Mouse (Mus musculus) megakaryocyte, adult 5-6 weeks (primary cell): ENCODE data around the gene Ifna13. TPM values are rescaled to one million over a fixed set of nuclear protein-coding genes. Genes with fewer than 3 reads are reported as not detected.

Experiments used
- ATAC-seq: 2 replicates; pipeline ENCODE4 v1.8.0; 2016; ENCODE audit warnings: mild to moderate bottlenecking, inconsistent platforms; ENCODE audit not compliant: poor library complexity, severe bottlenecking
- total RNA-seq, 2 experiments: library from RNA; stranded (forward) in 1 of 2; stranded (reverse) in 1 of 2; fragments of 153-499, 151-499 nt in 1 of 2; fragments of 221-1000, 200-1000 nt in 1 of 2; gene quantifications; 2 replicates each; pipeline versions ENCODE4 v1.2.3 to v1.2.4; 2015 to 2017

Gene Ifna13
- total RNA-seq (2015), result not detected in 2 replicates
- total RNA-seq (2017), result not detected in 2 replicates

GRCm38 (mm10) chr4:88644359-88644758 lies at the start of gene Ifna13:
Gene Ifna13, minus strand, starts transcription at chr4:88644459.
- no peak for ATAC-seq

DNA sequence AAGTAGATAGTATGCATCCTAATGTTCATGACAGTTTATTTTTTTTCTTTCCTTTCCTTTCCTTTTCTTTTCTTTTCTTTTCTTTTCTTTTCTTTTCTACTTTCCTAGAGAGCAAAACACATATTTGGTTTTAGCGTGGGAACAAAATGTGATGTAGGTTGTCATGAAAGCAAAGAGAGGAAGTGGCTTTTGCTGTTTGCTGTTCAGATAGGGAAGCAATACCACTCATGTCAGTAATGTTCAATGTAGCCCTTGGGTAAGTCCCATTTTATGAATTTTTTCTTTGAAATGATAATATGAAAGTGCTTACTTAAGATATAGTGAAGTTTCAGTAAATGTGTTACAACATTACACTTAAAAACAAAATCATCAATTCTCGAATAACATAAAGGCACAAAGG lies 49.1 kb upstream of the Ifna13 start:
- peak; percentile 77 for ATAC-seq

GRCm38 (mm10) chr4:88692537-88692936 lies 48.3 kb upstream of the Ifna13 start:
- 0 out of 2 replicates have a peak, but pooled peaks have one; percentile 17 for ATAC-seq

DNA sequence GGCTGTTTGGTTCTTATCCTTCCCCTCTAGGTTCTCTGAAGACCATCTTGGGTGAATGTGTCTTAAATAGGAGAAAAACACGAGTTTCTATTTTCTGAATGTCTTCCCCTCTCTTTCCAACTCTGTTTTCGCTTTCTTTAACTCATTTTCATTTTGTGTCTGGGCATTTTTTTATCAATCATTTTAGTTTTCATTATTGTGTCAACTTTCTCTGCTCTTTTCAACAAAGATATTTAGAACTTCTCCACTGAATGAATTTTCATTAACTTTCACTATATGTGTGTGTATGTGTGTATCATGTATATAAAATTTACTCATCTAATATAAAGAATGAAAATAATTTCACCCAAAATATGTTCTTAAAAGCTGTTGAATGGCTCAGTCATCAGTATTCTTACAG lies 47.0 kb upstream of the Ifna13 start, which contains the start of gene Ifnab:
Gene Ifnab, minus strand, starts transcription at position 101 of the 400 bp plus-strand sequence.
- ATAC-seq, result no peak

- ATAC-seq, result no peak
These were observed 39.6 kb upstream of the Ifna13 start, which contains the start of gene Ifna2 for GRCm38 (mm10) chr4:88683812-88684211. Gene Ifna2, minus strand, starts transcription at chr4:88683912.

- ATAC-seq, result no peak
These were observed 37.1 kb upstream of the Ifna13 start for GRCm38 (mm10) chr4:88681353-88681752.

- ATAC-seq, result 0 out of 2 replicates have a peak, but pooled peaks have one; percentile 57
These were observed 36.1 kb upstream of the Ifna13 start for GRCm38 (mm10) chr4:88680362-88680761.

- ATAC-seq, result no peak
These were observed 32.6 kb upstream of the Ifna13 start, which contains the start of gene Ifna16 for GRCm38 (mm10) chr4:88676824-88677223. Gene Ifna16, minus strand, starts transcription at chr4:88676924.

DNA sequence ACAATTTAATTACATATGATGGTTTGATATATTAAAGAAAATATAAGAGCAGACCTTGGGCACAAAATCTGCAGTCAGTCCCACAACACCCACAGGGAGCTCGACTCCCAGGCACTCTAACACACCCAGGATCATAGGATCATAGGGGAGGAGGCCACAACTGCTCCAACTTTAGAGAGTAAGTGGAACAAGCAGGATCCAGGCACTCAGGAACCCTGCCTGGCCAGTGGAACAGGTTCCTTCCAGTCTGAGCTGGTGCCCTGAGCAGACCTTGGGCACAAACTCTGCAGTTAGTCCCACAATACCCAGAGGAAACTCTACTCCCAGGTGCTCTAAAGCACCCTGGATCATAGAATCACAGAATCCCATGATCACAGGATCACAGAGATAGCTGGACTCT lies 11.2 kb upstream of the Ifna13 start:
- no peak for ATAC-seq

GRCm38 (mm10) chr4:88653644-88654043 lies 9.4 kb upstream of the Ifna13 start:
- ATAC-seq, result no peak

DNA sequence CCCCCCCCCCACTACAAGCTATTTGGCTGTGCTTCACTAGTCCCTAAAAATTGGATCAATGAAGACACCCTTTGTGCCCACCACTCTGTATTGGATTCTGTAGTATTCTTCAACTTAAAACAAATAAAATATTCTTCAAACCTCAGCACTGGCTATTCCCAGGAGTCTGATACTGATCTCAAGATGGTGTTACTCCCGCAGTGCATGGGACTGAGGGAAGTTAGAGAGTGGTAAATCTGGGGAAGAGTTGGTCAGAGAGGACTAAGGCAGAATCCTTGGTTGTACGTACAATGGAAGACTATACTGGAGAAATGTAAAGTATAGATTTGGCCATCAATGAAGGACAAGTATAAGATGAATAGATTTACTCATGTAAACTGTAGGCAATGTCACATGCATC lies 1.7 kb downstream of the Ifna13 start:
- no peak for ATAC-seq

DNA sequence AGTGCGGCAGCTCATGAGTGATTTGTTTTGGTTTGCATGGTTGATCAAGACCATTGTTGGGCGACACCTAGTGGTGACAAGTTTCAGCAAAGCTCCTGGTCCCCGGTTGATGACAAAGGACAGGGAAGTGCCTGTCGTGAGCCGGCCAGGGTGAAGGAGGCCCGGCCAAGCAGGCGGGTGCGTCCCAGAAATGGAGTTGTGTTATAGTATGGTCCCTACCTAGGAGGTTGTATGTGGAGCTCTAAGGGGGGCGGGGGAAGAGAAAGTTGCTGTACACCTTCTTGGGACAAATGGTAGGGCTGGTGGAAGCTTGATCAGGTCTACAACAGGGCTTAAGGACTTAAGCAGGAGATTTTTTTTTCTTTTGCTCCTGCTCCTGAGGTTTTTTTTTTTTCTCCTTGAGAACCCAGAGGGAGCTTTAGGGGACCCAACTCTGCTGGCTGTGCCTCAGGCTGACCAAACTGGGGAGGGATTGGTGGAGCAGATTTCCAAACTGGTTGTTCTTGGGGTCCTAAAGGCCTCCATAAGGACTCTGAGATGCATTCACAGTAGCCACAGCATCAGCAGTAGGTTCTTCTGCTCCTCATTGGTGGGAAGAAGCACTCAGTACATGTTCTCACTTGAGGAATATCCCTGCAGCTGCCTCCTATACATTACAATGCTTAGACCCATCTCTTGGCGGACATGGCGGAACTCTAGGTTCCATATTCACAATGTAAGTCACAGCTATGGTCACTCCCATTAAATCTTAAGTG lies 3.0 kb downstream of the Ifna13 start:
- ATAC-seq, result peak; percentile 97

DNA sequence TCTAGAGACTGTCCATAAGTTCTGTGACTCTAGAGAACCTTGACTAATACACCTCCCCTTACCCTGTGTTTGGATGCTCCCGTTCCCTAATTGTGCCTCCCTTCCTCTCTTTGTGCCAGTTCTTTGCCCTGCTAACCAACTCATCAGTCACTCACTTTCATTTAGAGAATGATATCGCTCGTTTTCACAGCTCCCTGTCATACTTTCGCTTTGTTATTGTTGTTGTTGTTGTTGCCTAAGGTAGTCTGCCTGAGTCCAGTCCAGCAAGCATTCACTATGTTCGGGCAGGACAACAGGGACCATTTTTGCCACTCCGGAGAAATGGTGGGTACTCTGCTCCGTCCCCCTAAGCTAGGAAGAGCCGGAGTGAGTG lies 3.6 kb downstream of the Ifna13 start:
- ATAC-seq, result peak; percentile 19

- ATAC-seq, result no peak
These were observed 9.9 kb downstream of the Ifna13 start, which contains the start of gene C87499 for GRCm38 (mm10) chr4:88634311-88634710. Gene C87499, minus strand, starts transcription at chr4:88634411.

DNA sequence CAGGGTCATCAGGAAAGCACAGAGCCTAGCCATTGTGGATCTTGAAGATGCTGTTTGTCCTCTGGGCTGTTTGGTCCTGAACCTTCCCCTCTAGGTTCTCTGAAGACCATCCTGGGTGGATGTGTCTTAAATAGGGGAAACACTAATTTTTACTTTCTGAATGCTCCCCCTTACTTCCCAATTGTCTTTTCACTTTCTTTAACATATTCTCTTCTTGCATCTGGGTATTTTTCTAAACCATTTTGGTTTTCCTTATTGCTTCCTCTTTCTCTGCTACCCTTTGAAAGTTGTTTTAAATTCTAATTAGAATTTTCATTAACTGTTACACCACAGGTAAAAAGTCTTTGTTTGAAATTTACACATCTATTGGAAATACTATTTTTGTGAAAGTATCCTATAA lies 41.0 kb downstream of the Ifna13 start, which contains the start of gene Ifna12:
Gene Ifna12, minus strand, starts transcription at position 101 of the 400 bp plus-strand sequence.
- ATAC-seq, result no peak

Other genes with a start within 250 kb of the Ifna13 start
Only the 30 nearest of the 33 such genes appear.
- gene Ifnb1, start 121.7 kb downstream of the Ifna13 start, total RNA-seq (2015), result not detected in 2 replicates
- gene Ifnb1, start 121.7 kb downstream of the Ifna13 start, total RNA-seq (2017), result not detected in 2 replicates
- gene Ifna15, start 86.2 kb downstream of the Ifna13 start, total RNA-seq (2015), result not detected in 2 replicates
- not detected in 2 replicates for gene Ifna15, start 86.2 kb downstream of the Ifna13 start, total RNA-seq (2017)
- gene Ifna14, start 72.7 kb downstream of the Ifna13 start, total RNA-seq (2015), result not detected in 2 replicates
- not detected in 2 replicates for gene Ifna14, start 72.7 kb downstream of the Ifna13 start, total RNA-seq (2017)
- not detected in 2 replicates for gene Ifna9, start 52.1 kb downstream of the Ifna13 start, total RNA-seq (2015)
- not detected in 2 replicates for gene Ifna9, start 52.1 kb downstream of the Ifna13 start, total RNA-seq (2017)
- not detected in 2 replicates for gene Ifna12, start 41.1 kb downstream of the Ifna13 start, total RNA-seq (2015)
- gene Ifna12, start 41.1 kb downstream of the Ifna13 start, total RNA-seq (2017), result not detected in 2 replicates
- gene C87499, start 10.0 kb downstream of the Ifna13 start, total RNA-seq (2015), result not detected in 2 replicates
- gene C87499, start 10.0 kb downstream of the Ifna13 start, total RNA-seq (2017), result not detected in 2 replicates
- not detected in 2 replicates for gene Ifna16, start 32.5 kb upstream of the Ifna13 start, total RNA-seq (2015)
- not detected in 2 replicates for gene Ifna16, start 32.5 kb upstream of the Ifna13 start, total RNA-seq (2017)
- not detected in 2 replicates for gene Ifna2, start 39.5 kb upstream of the Ifna13 start, total RNA-seq (2015)
- not detected in 2 replicates for gene Ifna2, start 39.5 kb upstream of the Ifna13 start, total RNA-seq (2017)
- gene Ifnab, start 46.9 kb upstream of the Ifna13 start, total RNA-seq (2015), result not detected in 2 replicates
- gene Ifnab, start 46.9 kb upstream of the Ifna13 start, total RNA-seq (2017), result not detected in 2 replicates
- not detected in 2 replicates for gene Gm26566, start 77.3 kb upstream of the Ifna13 start, total RNA-seq (2015)
- 0.55 TPM in 1 of 2 replicates, not detected in the other for gene Gm26566, start 77.3 kb upstream of the Ifna13 start, total RNA-seq (2017)
- gene Klhl9, start 78.0 kb upstream of the Ifna13 start, total RNA-seq (2015), result 56.7 and 61.1 TPM in 2 replicates
- 83.8 and 85.5 TPM in 2 replicates for gene Klhl9, start 78.0 kb upstream of the Ifna13 start, total RNA-seq (2017)
- gene Gm13271, start 110.4 kb upstream of the Ifna13 start, total RNA-seq (2015), result not detected in 2 replicates
- gene Gm13271, start 110.4 kb upstream of the Ifna13 start, total RNA-seq (2017), result not detected in 2 replicates
- gene Gm13283, start 115.7 kb upstream of the Ifna13 start, total RNA-seq (2015), result not detected in 2 replicates
- gene Gm13283, start 115.7 kb upstream of the Ifna13 start, total RNA-seq (2017), result 0.18 and 0.20 TPM in 2 replicates
- gene Gm13290, start 129.4 kb upstream of the Ifna13 start, total RNA-seq (2015), result not detected in 2 replicates
- gene Gm13290, start 129.4 kb upstream of the Ifna13 start, total RNA-seq (2017), result not detected in 2 replicates
- gene Gm13289, start 132.5 kb upstream of the Ifna13 start, total RNA-seq (2015), result not detected in 2 replicates
- gene Gm13289, start 132.5 kb upstream of the Ifna13 start, total RNA-seq (2017), result not detected in 2 replicates
- not detected in 2 replicates for gene Gm13272, start 135.4 kb upstream of the Ifna13 start, total RNA-seq (2015)
- gene Gm13272, start 135.4 kb upstream of the Ifna13 start, total RNA-seq (2017), result not detected in 2 replicates
- gene Ifnz, start 137.7 kb upstream of the Ifna13 start, total RNA-seq (2015), result not detected in 2 replicates
- not detected in 2 replicates for gene Ifnz, start 137.7 kb upstream of the Ifna13 start, total RNA-seq (2017)
- not detected in 2 replicates for gene Gm13276, start 141.2 kb upstream of the Ifna13 start, total RNA-seq (2015)
- not detected in 2 replicates for gene Gm13276, start 141.2 kb upstream of the Ifna13 start, total RNA-seq (2017)
- not detected in 2 replicates for gene Gm13277, start 144.2 kb upstream of the Ifna13 start, total RNA-seq (2015)
- gene Gm13277, start 144.2 kb upstream of the Ifna13 start, total RNA-seq (2017), result not detected in 2 replicates
- gene Gm13278, start 147.1 kb upstream of the Ifna13 start, total RNA-seq (2015), result not detected in 2 replicates
- not detected in 2 replicates for gene Gm13278, start 147.1 kb upstream of the Ifna13 start, total RNA-seq (2017)
- not detected in 2 replicates for gene Gm13275, start 150.0 kb upstream of the Ifna13 start, total RNA-seq (2015)
- gene Gm13275, start 150.0 kb upstream of the Ifna13 start, total RNA-seq (2017), result not detected in 2 replicates
- not detected in 2 replicates for gene Gm13279, start 152.9 kb upstream of the Ifna13 start, total RNA-seq (2015)
- not detected in 2 replicates for gene Gm13279, start 152.9 kb upstream of the Ifna13 start, total RNA-seq (2017)
- not detected in 2 replicates for gene Gm13285, start 155.2 kb upstream of the Ifna13 start, total RNA-seq (2015)
- not detected in 2 replicates for gene Gm13285, start 155.2 kb upstream of the Ifna13 start, total RNA-seq (2017)
- gene Gm13287, start 158.8 kb upstream of the Ifna13 start, total RNA-seq (2015), result not detected in 2 replicates
- not detected in 2 replicates for gene Gm13287, start 158.8 kb upstream of the Ifna13 start, total RNA-seq (2017)
- gene Gm13288, start 161.1 kb upstream of the Ifna13 start, total RNA-seq (2015), result not detected in 2 replicates
- not detected in 2 replicates for gene Gm13288, start 161.1 kb upstream of the Ifna13 start, total RNA-seq (2017)
- not detected in 2 replicates for gene Ifna7, start 171.8 kb upstream of the Ifna13 start, total RNA-seq (2015)
- gene Ifna7, start 171.8 kb upstream of the Ifna13 start, total RNA-seq (2017), result not detected in 2 replicates
- not detected in 2 replicates for gene Ifna11, start 175.5 kb upstream of the Ifna13 start, total RNA-seq (2015)
- not detected in 2 replicates for gene Ifna11, start 175.5 kb upstream of the Ifna13 start, total RNA-seq (2017)
- not detected in 2 replicates for gene Ifna6, start 183.0 kb upstream of the Ifna13 start, total RNA-seq (2015)
- gene Ifna6, start 183.0 kb upstream of the Ifna13 start, total RNA-seq (2017), result not detected in 2 replicates
- not detected in 2 replicates for gene Ifna5, start 191.1 kb upstream of the Ifna13 start, total RNA-seq (2015)
- not detected in 2 replicates for gene Ifna5, start 191.1 kb upstream of the Ifna13 start, total RNA-seq (2017)
- gene Ifna4, start 197.4 kb upstream of the Ifna13 start, total RNA-seq (2015), result not detected in 2 replicates
- not detected in 2 replicates for gene Ifna4, start 197.4 kb upstream of the Ifna13 start, total RNA-seq (2017)